Mouse (Mus musculus): ENCODE measurements around the gene Raf1. TPM values are rescaled to one million over a fixed set of nuclear protein-coding genes. Genes with fewer than 3 reads are reported as not detected.
"Not testable (repeated sequence)": the region's sequence is repeated elsewhere in the genome, so short reads cannot be mapped to it uniquely, and the experiment has no call there.

Raf1 gene
- total RNA-seq, 2 experiments from 2014 or later: 123 to 137 TPM

GRCm38 (mm10) chr6:115684851-115685646, 8.6 kb upstream of the Raf1 start:
- no peak for DNase-seq (ENCODE audit: low spot score in 2 of 2)

GRCm38 (mm10) chr6:115684271-115684670, 7.8 kb upstream of the Raf1 start:
- no peak for DNase-seq (ENCODE audit: low spot score in 2 of 2)

- no peak for DNase-seq (ENCODE audit: low spot score in 2 of 2)
These were observed 4.6 kb upstream of the Raf1 start for GRCm38 (mm10) chr6:115681066-115681465.

- no peak for DNase-seq (ENCODE audit: low spot score in 2 of 2)
These were observed 1.6 kb upstream of the Raf1 start for GRCm38 (mm10) chr6:115678012-115678411.

- no peak for DNase-seq (ENCODE audit: low spot score in 2 of 2)
These were observed 1.0 kb upstream of the Raf1 start for GRCm38 (mm10) chr6:115677441-115677840.

- DNase-seq (ENCODE audit: low spot score in 2 of 2): peak; percentile 67 to 86
These were observed 713 bp downstream of the Raf1 start for GRCm38 (mm10) chr6:115675508-115676336.

GRCm38 (mm10) chr6:115675166-115675507, 1.3 kb downstream of the Raf1 start:
- no peak for DNase-seq (ENCODE audit: low spot score in 2 of 2)

- DNase-seq (ENCODE audit: low spot score in 2 of 2): no peak
These were observed 2.1 kb downstream of the Raf1 start for GRCm38 (mm10) chr6:115674316-115674715.

GRCm38 (mm10) chr6:115672700-115673099, 3.7 kb downstream of the Raf1 start:
- no peak for DNase-seq (ENCODE audit: low spot score in 2 of 2)

GRCm38 (mm10) chr6:115666641-115667040, 9.8 kb downstream of the Raf1 start:
- DNase-seq (ENCODE audit: low spot score in 2 of 2): no peak

- no peak for DNase-seq (ENCODE audit: low spot score in 2 of 2)
These were observed 12.2 kb downstream of the Raf1 start for GRCm38 (mm10) chr6:115664268-115664667.

- DNase-seq (ENCODE audit: low spot score in 2 of 2): no peak
These were observed 17.6 kb downstream of the Raf1 start for GRCm38 (mm10) chr6:115658802-115659201.

GRCm38 (mm10) chr6:115653939-115654338, 22.5 kb downstream of the Raf1 start:
- no peak for DNase-seq (ENCODE audit: low spot score in 2 of 2)

GRCm38 (mm10) chr6:115651719-115652118, 24.7 kb downstream of the Raf1 start:
- no peak for DNase-seq (ENCODE audit: low spot score in 2 of 2)

GRCm38 (mm10) chr6:115650476-115651427, 25.7 kb downstream of the Raf1 start:
- DNase-seq (ENCODE audit: low spot score in 2 of 2): no peak

- DNase-seq (ENCODE audit: low spot score in 2 of 2): no peak
These were observed 26.6 kb downstream of the Raf1 start for GRCm38 (mm10) chr6:115649792-115650365.

GRCm38 (mm10) chr6:115643315-115643714, 33.1 kb downstream of the Raf1 start:
- no peak for DNase-seq (ENCODE audit: low spot score in 2 of 2)

GRCm38 (mm10) chr6:115638188-115638587, 38.2 kb downstream of the Raf1 start:
- DNase-seq (ENCODE audit: low spot score in 2 of 2): not testable (repeated sequence)

GRCm38 (mm10) chr6:115634015-115634414, 42.4 kb downstream of the Raf1 start:
- no peak for DNase-seq (ENCODE audit: low spot score in 2 of 2)

GRCm38 (mm10) chr6:115631056-115631795, 45.2 kb downstream of the Raf1 start:
- no peak for DNase-seq (ENCODE audit: low spot score in 2 of 2)
